Mouse (Mus musculus): ENCODE measurements at regions not wholly inside any gene's neighbourhood (a gene's known extent, or its start where the extent isn't known, plus 50 kb on each side); places are given as distances from the start of the nearest gene placed in this dataset.

- no peaks in the 10 kb centered on the region for H3K27me3 ChIP-seq (ENCODE audit: control insufficient read depth, insufficient read depth, low read length)
- H3K4me1 ChIP-seq (ENCODE audit: control insufficient read depth, insufficient read depth, low read length): no peaks in the 10 kb centered on the region
- no peaks in the 10 kb centered on the region for H3K36me3 ChIP-seq (ENCODE audit: control insufficient read depth, insufficient read depth, low read length)
- peak overlapping the region; percentile 25 for H3K4me2 ChIP-seq (replicated peaks; ENCODE audit: low read depth, low read length)
- peak; percentile 55; the same call in 1 of the 2 replicates for ATAC-seq (ENCODE audit: low FRiP score, low TSS enrichment)
- H3K9me3 ChIP-seq (ENCODE audit: control insufficient read depth, low read length): no peaks in the 10 kb centered on the region
- WGBS: 41% methylated on average over 29 of the region's 29 CpGs
- peak overlapping the region; percentile 14; the same call in 1 of the 2 replicates for H3K4me3 ChIP-seq (ENCODE audit: low read length)
- H3K27ac ChIP-seq (ENCODE audit: low read depth, low read length): no peak overlapping the region
- H3K9ac ChIP-seq (ENCODE audit: low read depth, low read length): no peak overlapping the region
Observed at GRCm38 (mm10) chr14:59075845-59076745, 66.6 kb downstream of the 1700129C05Rik start.

GRCm38 (mm10) chr14:59072323-59073039 is 70.2 kb downstream of the 1700129C05Rik start:
- no peak for ATAC-seq (ENCODE audit: low FRiP score, low TSS enrichment)
- Histone ChIP-seq H3K9me3 (ENCODE audit: control insufficient read depth, low read length) (no peaks in the 10 kb centered on the region), H3K9ac (ENCODE audit: low read depth, low read length) (no peak overlapping the region), H3K27me3 (ENCODE audit: control insufficient read depth, insufficient read depth, low read length) (no peaks in the 10 kb centered on the region), H3K4me3 (ENCODE audit: low read length) (no peak overlapping the region), H3K4me1 (ENCODE audit: control insufficient read depth, insufficient read depth, low read length) (no peaks in the 10 kb centered on the region), H3K4me2 (replicated peaks; ENCODE audit: low read depth, low read length) (no peak overlapping the region), H3K27ac (ENCODE audit: low read depth, low read length) (no peak overlapping the region), H3K36me3 (ENCODE audit: control insufficient read depth, insufficient read depth, low read length) (no peaks in the 10 kb centered on the region)
- WGBS: 81% methylated on average over 7 of the region's 7 CpGs

GRCm38 (mm10) chr14:59070056-59070455 is 72.6 kb downstream of the 1700129C05Rik start:
- no peaks in the 10 kb centered on the region for H3K27me3 ChIP-seq (ENCODE audit: control insufficient read depth, insufficient read depth, low read length)
- 93% methylated on average over 2 of the region's 2 CpGs for WGBS
- H3K36me3 ChIP-seq (ENCODE audit: control insufficient read depth, insufficient read depth, low read length): no peaks in the 10 kb centered on the region
- H3K4me1 ChIP-seq (ENCODE audit: control insufficient read depth, insufficient read depth, low read length): no peaks in the 10 kb centered on the region
- no peak overlapping the region for H3K27ac ChIP-seq (ENCODE audit: low read depth, low read length)
- H3K4me3 ChIP-seq (ENCODE audit: low read length): no peak overlapping the region
- no peak overlapping the region for H3K9ac ChIP-seq (ENCODE audit: low read depth, low read length)
- no peaks in the 10 kb centered on the region for H3K9me3 ChIP-seq (ENCODE audit: control insufficient read depth, low read length)
- no peak overlapping the region for H3K4me2 ChIP-seq (replicated peaks; ENCODE audit: low read depth, low read length)
- no peak for ATAC-seq (ENCODE audit: low FRiP score, low TSS enrichment)

- H3K36me3 ChIP-seq (ENCODE audit: control insufficient read depth, insufficient read depth, low read length): no peaks in the 10 kb centered on the region
- WGBS: 80% methylated on average over 8 of the region's 8 CpGs
- H3K9ac ChIP-seq (ENCODE audit: low read depth, low read length): no peak overlapping the region
- no peak overlapping the region for H3K27ac ChIP-seq (ENCODE audit: low read depth, low read length)
- no peaks in the 10 kb centered on the region for H3K4me1 ChIP-seq (ENCODE audit: control insufficient read depth, insufficient read depth, low read length)
- H3K4me2 ChIP-seq (replicated peaks; ENCODE audit: low read depth, low read length): no peak overlapping the region
- ATAC-seq (ENCODE audit: low FRiP score, low TSS enrichment): no peak
- no peaks in the 10 kb centered on the region for H3K9me3 ChIP-seq (ENCODE audit: control insufficient read depth, low read length)
- H3K4me3 ChIP-seq (ENCODE audit: low read length): no peak overlapping the region
- no peaks in the 10 kb centered on the region for H3K27me3 ChIP-seq (ENCODE audit: control insufficient read depth, insufficient read depth, low read length)
Observed at GRCm38 (mm10) chr14:59066456-59067220, 76.1 kb downstream of the 1700129C05Rik start.

- Histone ChIP-seq H3K9ac (ENCODE audit: low read depth, low read length) (no peak overlapping the region), H3K4me2 (replicated peaks; ENCODE audit: low read depth, low read length) (no peak overlapping the region), H3K27me3 (ENCODE audit: control insufficient read depth, insufficient read depth, low read length) (no peaks in the 10 kb centered on the region), H3K4me3 (ENCODE audit: low read length) (no peak overlapping the region), H3K27ac (ENCODE audit: low read depth, low read length) (no peak overlapping the region), H3K36me3 (ENCODE audit: control insufficient read depth, insufficient read depth, low read length) (no peaks in the 10 kb centered on the region), H3K9me3 (ENCODE audit: control insufficient read depth, low read length) (no peaks in the 10 kb centered on the region), H3K4me1 (ENCODE audit: control insufficient read depth, insufficient read depth, low read length) (no peaks in the 10 kb centered on the region)
- no peak for ATAC-seq (ENCODE audit: low FRiP score, low TSS enrichment)
- WGBS: 91% methylated on average over 3 of the region's 3 CpGs
Observed at GRCm38 (mm10) chr14:59063221-59063620, 79.5 kb downstream of the 1700129C05Rik start.

GRCm38 (mm10) chr14:59056832-59057231 is 85.9 kb downstream of the 1700129C05Rik start:
- H3K4me3 ChIP-seq (ENCODE audit: low read length): no peak overlapping the region
- H3K27ac ChIP-seq (ENCODE audit: low read depth, low read length): no peak overlapping the region
- no peaks in the 10 kb centered on the region for H3K36me3 ChIP-seq (ENCODE audit: control insufficient read depth, insufficient read depth, low read length)
- no peaks in the 10 kb centered on the region for H3K9me3 ChIP-seq (ENCODE audit: control insufficient read depth, low read length)
- no peaks in the 10 kb centered on the region for H3K4me1 ChIP-seq (ENCODE audit: control insufficient read depth, insufficient read depth, low read length)
- WGBS: 95% methylated on average over 3 of the region's 3 CpGs
- no peak overlapping the region for H3K4me2 ChIP-seq (replicated peaks; ENCODE audit: low read depth, low read length)
- ATAC-seq (ENCODE audit: low FRiP score, low TSS enrichment): no peak
- no peak overlapping the region for H3K9ac ChIP-seq (ENCODE audit: low read depth, low read length)
- H3K27me3 ChIP-seq (ENCODE audit: control insufficient read depth, insufficient read depth, low read length): no peaks in the 10 kb centered on the region

- Histone ChIP-seq H3K9ac (ENCODE audit: low read depth, low read length) (no peak overlapping the region), H3K4me2 (replicated peaks; ENCODE audit: low read depth, low read length) (no peak overlapping the region), H3K27me3 (ENCODE audit: control insufficient read depth, insufficient read depth, low read length) (no peaks in the 10 kb centered on the region), H3K36me3 (ENCODE audit: control insufficient read depth, insufficient read depth, low read length) (no peaks in the 10 kb centered on the region), H3K4me1 (ENCODE audit: control insufficient read depth, insufficient read depth, low read length) (no peaks in the 10 kb centered on the region), H3K27ac (ENCODE audit: low read depth, low read length) (no peak overlapping the region), H3K4me3 (ENCODE audit: low read length) (no peak overlapping the region), H3K9me3 (ENCODE audit: control insufficient read depth, low read length) (no peaks in the 10 kb centered on the region)
- no peak for ATAC-seq (ENCODE audit: low FRiP score, low TSS enrichment)
- WGBS: 88% methylated on average over 3 of the region's 3 CpGs
Observed at GRCm38 (mm10) chr14:59055283-59055682, 87.4 kb downstream of the 1700129C05Rik start.

GRCm38 (mm10) chr14:59052421-59052820 is 90.3 kb downstream of the 1700129C05Rik start:
- no peak overlapping the region for H3K4me3 ChIP-seq (ENCODE audit: low read length)
- no peaks in the 10 kb centered on the region for H3K36me3 ChIP-seq (ENCODE audit: control insufficient read depth, insufficient read depth, low read length)
- no peaks in the 10 kb centered on the region for H3K4me1 ChIP-seq (ENCODE audit: control insufficient read depth, insufficient read depth, low read length)
- WGBS: 88% methylated on average over 3 of the region's 3 CpGs
- no peak overlapping the region for H3K9ac ChIP-seq (ENCODE audit: low read depth, low read length)
- no peaks in the 10 kb centered on the region for H3K9me3 ChIP-seq (ENCODE audit: control insufficient read depth, low read length)
- no peak overlapping the region for H3K4me2 ChIP-seq (replicated peaks; ENCODE audit: low read depth, low read length)
- ATAC-seq (ENCODE audit: low FRiP score, low TSS enrichment): no peak
- no peaks in the 10 kb centered on the region for H3K27me3 ChIP-seq (ENCODE audit: control insufficient read depth, insufficient read depth, low read length)
- H3K27ac ChIP-seq (ENCODE audit: low read depth, low read length): no peak overlapping the region
